Mouse (Mus musculus) neural tube, embryonic 10.5 days (tissue): Measurements from ENCODE around the gene Arap1.

Source experiments
- DNase-seq: peaks from one replicate; pipeline ENCODE4 v3.0.0-alpha.2; 2017; ENCODE audit warnings: low spot score; ENCODE audit errors: extremely low spot score

Arap1 gene

GRCm38 (mm10) chr7:101437876-101438275, 90.0 kb downstream of the Arap1 start:
- DNase-seq = no peak

- no peak for DNase-seq
Measured at GRCm38 (mm10) chr7:101443093-101443492, 95.2 kb downstream of the Arap1 start.

GRCm38 (mm10) chr7:101444211-101444610, 96.3 kb downstream of the Arap1 start:
- no peak for DNase-seq

GRCm38 (mm10) chr7:101449855-101450254, 102.0 kb downstream of the Arap1 start:
- DNase-seq = no peak

- peak; percentile 95 for DNase-seq
Measured at GRCm38 (mm10) chr7:101450422-101451401, 102.8 kb downstream of the Arap1 start.

GRCm38 (mm10) chr7:101452669-101453068, 104.8 kb downstream of the Arap1 start:
- no peak for DNase-seq

- DNase-seq = no peak
Measured at GRCm38 (mm10) chr7:101453296-101453695, 105.4 kb downstream of the Arap1 start.

- DNase-seq = no peak
Measured at GRCm38 (mm10) chr7:101453725-101454124, 105.9 kb downstream of the Arap1 start.

- DNase-seq = no peak
Measured at GRCm38 (mm10) chr7:101454479-101454878, 106.6 kb downstream of the Arap1 start.

GRCm38 (mm10) chr7:101455141-101455540, 107.3 kb downstream of the Arap1 start:
- DNase-seq = no peak

- no peak for DNase-seq
Measured at GRCm38 (mm10) chr7:101456318-101456717, 108.5 kb downstream of the Arap1 start.

GRCm38 (mm10) chr7:101456789-101457188, 108.9 kb downstream of the Arap1 start:
- DNase-seq = no peak

- no peak for DNase-seq
Measured at GRCm38 (mm10) chr7:101457283-101457682, 109.4 kb downstream of the Arap1 start.

- DNase-seq = no peak
Measured at GRCm38 (mm10) chr7:101457801-101458200, 109.9 kb downstream of the Arap1 start.

GRCm38 (mm10) chr7:101458278-101458781, 110.5 kb downstream of the Arap1 start:
- DNase-seq = no peak

- DNase-seq = no peak
Measured at GRCm38 (mm10) chr7:101459305-101459813, 111.5 kb downstream of the Arap1 start.

- DNase-seq = no peak
Measured at GRCm38 (mm10) chr7:101459923-101460607, 112.2 kb downstream of the Arap1 start.

- DNase-seq = no peak
Measured at GRCm38 (mm10) chr7:101460608-101460957, 112.7 kb downstream of the Arap1 start.

- no peak for DNase-seq
Measured at GRCm38 (mm10) chr7:101461571-101461970, 113.7 kb downstream of the Arap1 start.
